Mouse (Mus musculus): ENCODE measurements around the gene 4930518I15Rik.
"Not testable (repeated sequence)": the region's sequence is repeated elsewhere in the genome, so short reads cannot be mapped to it uniquely, and the experiment has no call there.

4930518I15Rik gene

GRCm38 (mm10) chr2:156857835-156858234, at the start of gene 4930518I15Rik:
TSS of gene 4930518I15Rik (minus strand) at chr2:156857946.
- no peak for DNase-seq (ENCODE audit: low read depth)

GRCm38 (mm10) chr2:156905931-156906330, 48.2 kb upstream of the 4930518I15Rik start:
- not testable (repeated sequence) for DNase-seq (ENCODE audit: low read depth)

- DNase-seq (ENCODE audit: low read depth): peak; percentile 89
These were observed 47.4 kb upstream of the 4930518I15Rik start for GRCm38 (mm10) chr2:156904976-156905717.

GRCm38 (mm10) chr2:156903367-156903766, 45.6 kb upstream of the 4930518I15Rik start:
- peak; percentile 44 for DNase-seq (ENCODE audit: low read depth)

- DNase-seq (ENCODE audit: low read depth): not testable (repeated sequence)
These were observed 44.7 kb upstream of the 4930518I15Rik start for GRCm38 (mm10) chr2:156902411-156902810.

GRCm38 (mm10) chr2:156901883-156902282, 44.1 kb upstream of the 4930518I15Rik start:
- DNase-seq (ENCODE audit: low read depth): no peak

- no peak for DNase-seq (ENCODE audit: low read depth)
These were observed 43.6 kb upstream of the 4930518I15Rik start for GRCm38 (mm10) chr2:156901344-156901743.

GRCm38 (mm10) chr2:156899184-156899583, 41.4 kb upstream of the 4930518I15Rik start:
- DNase-seq (ENCODE audit: low read depth): no peak

GRCm38 (mm10) chr2:156898374-156898773, 40.6 kb upstream of the 4930518I15Rik start:
- DNase-seq (ENCODE audit: low read depth): no peak

GRCm38 (mm10) chr2:156897034-156897433, 39.3 kb upstream of the 4930518I15Rik start:
- no peak for DNase-seq (ENCODE audit: low read depth)

GRCm38 (mm10) chr2:156896384-156896914, 38.7 kb upstream of the 4930518I15Rik start:
- DNase-seq (ENCODE audit: low read depth): peak; percentile 30

GRCm38 (mm10) chr2:156894496-156895265, 36.9 kb upstream of the 4930518I15Rik start:
- DNase-seq (ENCODE audit: low read depth): no peak

GRCm38 (mm10) chr2:156892821-156893220, 35.1 kb upstream of the 4930518I15Rik start:
- DNase-seq (ENCODE audit: low read depth): no peak

- no peak for DNase-seq (ENCODE audit: low read depth)
These were observed 34.5 kb upstream of the 4930518I15Rik start for GRCm38 (mm10) chr2:156892240-156892639.

GRCm38 (mm10) chr2:156888490-156888889, 30.7 kb upstream of the 4930518I15Rik start:
- DNase-seq (ENCODE audit: low read depth): no peak

- no peak for DNase-seq (ENCODE audit: low read depth)
These were observed 29.3 kb upstream of the 4930518I15Rik start, which contains the start of gene Sla2 for GRCm38 (mm10) chr2:156887017-156887416. TSS of gene Sla2 (minus strand) at chr2:156887192.

GRCm38 (mm10) chr2:156886084-156886631, 28.4 kb upstream of the 4930518I15Rik start:
- no peak for DNase-seq (ENCODE audit: low read depth)

- not testable (repeated sequence) for DNase-seq (ENCODE audit: low read depth)
These were observed 27.9 kb upstream of the 4930518I15Rik start for GRCm38 (mm10) chr2:156885666-156886065.

GRCm38 (mm10) chr2:156884396-156885211, 26.9 kb upstream of the 4930518I15Rik start:
- no peak for DNase-seq (ENCODE audit: low read depth)

- DNase-seq (ENCODE audit: low read depth): peak; percentile 34
These were observed 24.8 kb upstream of the 4930518I15Rik start for GRCm38 (mm10) chr2:156882431-156883001.

GRCm38 (mm10) chr2:156879541-156879940, 21.8 kb upstream of the 4930518I15Rik start:
- peak; percentile 54 for DNase-seq (ENCODE audit: low read depth)
